Mouse (Mus musculus): ENCODE data around the gene Grik3. TPM values are rescaled to one million over a fixed set of nuclear protein-coding genes. Genes with fewer than 3 reads are reported as not detected.

Gene Grik3
- total RNA-seq, 4 experiments from 2014 or later: 0.52 to 0.64 (median 0.60) TPM

DNA sequence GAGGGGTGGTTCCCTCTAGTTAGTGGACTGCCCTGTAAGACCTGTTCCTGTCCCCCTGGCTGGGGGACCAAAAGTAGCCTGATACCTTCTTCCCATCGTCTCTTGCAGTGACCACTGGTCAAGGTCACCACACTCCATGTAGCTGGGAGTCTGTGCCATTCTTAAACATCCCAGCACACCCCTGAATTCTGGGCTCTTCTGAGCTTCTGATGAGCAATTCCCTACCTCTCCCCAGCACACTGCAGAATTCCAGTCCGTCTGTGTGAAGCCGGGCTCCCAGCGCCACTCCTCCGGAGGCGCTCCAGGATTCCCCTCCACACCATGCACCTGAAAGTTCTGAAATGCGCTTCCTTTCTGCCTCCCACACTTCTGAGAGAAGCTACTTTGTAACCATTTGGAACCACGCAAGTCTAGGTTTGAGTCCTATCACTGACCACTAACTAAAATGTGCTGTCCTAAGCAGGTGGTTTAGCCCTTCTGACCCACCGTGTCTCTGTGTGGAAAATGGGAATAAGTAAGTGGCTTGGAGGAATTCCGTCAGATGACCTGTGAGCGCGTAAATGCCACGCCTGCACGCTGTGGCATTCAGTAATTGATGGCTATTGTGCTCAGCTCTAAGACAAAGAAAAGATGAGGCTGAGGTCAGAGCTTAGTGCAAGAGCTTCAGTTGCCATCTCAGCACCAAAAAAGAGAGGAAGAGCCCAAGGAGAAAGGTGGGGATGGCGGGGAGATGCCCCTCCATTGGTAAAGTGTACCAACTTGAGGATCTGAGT, 237.8 kb downstream of the Grik3 start:
- no peak for DNase-seq

DNA sequence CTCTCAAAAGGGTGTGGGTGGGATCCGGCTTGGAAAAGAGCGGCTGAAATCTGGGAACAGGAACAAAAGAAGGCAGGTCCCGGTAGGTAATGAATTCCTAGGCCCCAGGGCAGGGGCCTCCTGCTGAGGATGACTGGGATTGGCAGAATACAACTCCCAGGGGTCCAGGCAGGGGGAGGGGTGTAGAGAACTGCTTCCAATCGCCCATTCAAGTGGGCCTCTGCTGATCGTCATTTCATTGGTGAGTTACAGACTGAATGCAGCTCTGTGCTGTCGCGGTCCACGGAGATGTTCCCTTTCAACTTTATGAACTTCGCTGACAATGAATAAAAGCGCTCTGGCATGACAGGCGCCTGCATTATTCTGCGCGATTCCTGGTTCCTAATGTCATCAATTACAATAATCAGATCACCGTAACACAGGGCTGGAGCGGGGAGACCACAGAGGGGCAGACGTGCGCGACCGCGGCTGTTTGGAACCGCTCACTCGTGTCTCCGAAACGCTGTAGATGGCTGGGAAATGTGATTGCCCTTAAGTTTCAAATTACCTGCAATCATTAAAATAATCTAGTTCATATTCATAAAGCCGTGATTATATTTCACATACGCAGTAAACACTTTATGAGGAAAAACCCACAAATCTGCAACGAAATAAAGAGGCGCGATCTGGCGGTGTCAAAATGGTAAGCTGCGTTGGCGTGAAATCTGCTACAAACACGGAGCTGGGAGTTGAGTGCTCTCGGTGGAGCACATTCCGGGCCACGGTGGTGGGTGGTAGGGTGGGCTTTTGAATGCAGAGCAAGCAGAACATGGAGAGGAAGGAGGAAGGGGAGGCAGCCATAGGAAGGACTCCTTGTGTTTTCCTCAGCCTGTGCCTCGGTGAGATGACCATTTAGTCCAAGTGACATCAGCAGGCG, 239.1 kb downstream of the Grik3 start:
- DNase-seq: no peak

DNA sequence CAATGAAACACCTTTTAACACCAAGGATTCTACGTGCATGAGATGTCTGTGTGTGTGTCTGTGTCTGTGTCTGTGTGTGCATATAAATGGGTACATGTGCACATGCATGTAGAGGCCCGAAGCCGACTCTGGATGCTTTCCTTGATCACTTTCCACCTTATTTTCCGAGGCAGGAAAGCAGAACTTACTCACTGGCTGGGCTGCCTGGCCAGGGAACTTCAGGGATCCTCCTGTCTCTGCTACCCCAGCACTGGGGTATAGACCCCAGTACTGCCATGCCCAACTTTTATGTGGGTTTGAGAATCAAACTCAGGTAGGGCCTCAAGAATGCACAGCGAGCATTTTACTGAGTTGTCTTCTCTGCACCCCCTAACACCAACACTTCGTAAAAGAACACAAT, 240.3 kb downstream of the Grik3 start:
- no peak for DNase-seq

DNA sequence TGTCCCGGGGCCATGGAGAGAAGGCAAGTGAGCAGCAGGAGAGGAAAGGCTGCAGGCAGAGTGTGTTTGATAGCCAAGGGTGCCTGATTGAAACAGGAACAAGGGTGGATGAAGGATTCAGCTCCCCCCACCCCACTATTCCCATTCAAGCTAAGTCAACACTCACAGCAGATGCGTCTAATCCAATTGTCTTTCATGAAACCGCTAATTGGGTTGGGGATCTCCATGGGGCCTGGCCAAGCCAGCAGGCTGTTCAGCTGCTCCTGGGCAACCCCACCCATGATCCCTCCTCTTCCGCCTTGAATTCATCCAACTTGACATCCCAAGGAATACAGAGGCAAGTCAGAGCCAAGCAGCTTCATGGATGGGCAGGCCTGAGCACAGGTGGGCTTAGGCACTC, 246.3 kb downstream of the Grik3 start:
- DNase-seq: no peak

DNA sequence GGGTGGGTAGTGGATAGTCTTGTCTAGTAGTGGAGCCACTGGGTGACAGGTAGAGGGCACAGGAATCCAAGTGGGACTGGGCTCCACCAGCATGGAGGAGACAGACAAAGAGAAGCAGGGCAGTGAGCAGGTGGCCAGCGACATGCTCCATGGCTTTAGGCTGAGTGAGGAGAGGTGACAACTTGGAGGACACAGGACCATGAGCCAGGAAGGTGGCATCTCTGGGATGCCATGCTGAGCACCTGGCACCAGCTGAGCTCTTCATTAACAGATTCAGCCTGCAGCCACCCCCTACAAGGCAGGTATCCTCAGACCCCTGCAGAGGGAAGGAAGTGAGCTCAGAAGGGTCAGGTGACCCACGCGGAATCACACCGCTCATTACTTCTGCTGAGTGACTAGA, 248.3 kb downstream of the Grik3 start:
- no peak for DNase-seq

DNA sequence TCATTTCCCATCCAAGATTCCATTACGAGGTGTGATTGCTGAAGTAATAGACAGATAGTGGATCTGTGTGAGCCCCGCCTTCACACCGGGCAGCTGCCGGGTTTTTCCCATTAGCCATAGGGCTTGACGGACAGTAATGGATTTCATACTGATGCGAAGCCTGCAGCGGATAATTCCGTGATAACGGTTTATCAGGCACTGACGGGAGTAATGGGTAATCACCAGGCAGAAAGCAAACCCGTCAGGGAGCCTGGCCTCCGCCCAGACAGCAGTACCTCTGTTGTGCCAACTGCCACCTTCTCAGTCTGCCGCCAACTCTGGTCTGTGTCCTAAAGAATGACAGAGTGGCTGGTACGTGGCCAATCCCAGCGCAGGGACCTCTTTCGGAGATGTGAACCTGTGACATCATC, 251.7 kb downstream of the Grik3 start:
- DNase-seq: no peak

DNA sequence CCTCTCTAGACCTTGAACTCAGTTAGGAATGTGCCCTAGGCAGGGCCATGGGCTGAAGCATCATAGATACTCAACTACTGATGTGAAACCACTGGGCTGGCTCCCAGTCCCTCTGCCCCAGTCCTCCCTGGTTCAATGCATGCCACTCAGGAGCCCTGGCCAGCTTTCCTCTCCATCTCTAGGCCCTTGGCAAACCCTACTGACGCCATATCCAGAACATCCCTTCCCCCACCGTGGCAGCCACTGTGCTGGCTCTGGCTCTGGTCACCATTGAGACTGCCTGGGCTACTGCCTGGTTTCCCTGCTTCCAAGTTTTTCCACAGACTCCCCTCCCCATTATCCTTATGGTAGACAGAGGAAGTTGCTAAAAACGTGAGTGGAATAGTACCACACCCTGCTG, 255.4 kb downstream of the Grik3 start:
- no peak for DNase-seq

DNA sequence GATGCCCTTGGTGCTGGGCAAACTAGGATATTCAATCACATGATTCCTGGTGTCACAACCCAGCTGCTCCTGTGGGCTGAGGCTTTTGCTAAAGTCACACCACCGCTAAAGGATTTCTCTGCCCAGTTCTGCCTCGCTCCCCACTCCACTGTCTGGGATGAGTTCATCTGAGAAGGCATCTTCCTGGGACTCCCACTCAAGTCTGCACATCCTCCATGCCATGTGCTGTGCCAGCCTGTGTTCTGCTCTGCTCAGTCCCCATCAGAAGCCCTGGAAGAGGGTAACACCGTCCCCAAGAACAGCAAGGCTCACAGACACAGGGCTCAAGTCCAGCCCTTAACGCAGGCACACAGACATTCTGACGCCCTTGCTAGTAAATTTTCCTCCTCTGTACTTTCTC, 265.9 kb downstream of the Grik3 start:
- no peak for DNase-seq

DNA sequence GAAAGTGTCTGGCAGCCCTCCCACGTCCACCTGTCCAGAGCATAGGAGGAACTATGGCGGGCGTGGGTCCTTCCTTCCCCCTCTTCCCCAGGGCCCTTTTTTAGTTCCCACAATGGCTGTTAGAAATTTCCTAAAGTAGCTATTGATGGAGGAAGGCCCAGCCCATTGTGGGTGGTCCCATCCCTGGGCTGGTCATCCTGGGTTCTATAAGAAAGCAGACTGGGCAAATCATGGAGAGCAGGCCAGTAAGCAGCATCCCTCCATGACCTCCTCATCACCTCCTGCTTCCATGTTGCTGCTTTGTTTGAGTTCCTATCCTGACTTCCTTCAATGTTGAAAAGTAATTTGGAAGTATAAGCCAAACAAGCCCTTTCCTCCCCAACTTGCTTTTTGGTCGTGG, 269.8 kb downstream of the Grik3 start:
- no peak for DNase-seq

DNA sequence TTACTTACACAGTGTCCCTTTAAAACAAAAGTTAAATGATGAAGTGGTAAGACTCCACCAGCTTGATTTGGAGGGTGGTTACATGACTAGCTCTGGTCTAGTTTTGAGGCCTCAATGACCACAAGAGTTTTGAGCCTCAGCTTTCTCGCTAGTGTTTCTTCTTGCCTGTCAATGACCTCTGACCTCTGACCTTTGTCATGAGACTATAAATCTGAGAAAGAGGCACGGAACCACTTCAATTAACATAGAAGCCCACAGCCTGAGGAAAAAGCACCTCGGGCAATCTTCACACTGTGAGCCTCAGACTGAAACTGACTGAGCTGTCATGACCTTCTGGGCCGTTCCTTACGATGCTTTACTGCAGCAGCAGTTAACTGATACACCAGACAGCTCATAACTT, 272.6 kb downstream of the Grik3 start:
- no peak for DNase-seq

Small RNA genes within 50 kb of the gene (microRNA-seq; reads per million reads assigned to microRNA genes)
- 0 reads per million in 2 experiments for gene Mir692-2

Data from adrenal gland, adult 8-10 months (tissue).